8 mouse cellular contexts compared by ENCODE assay signal in genomic region chr19:7420108-7420507, GRCm38 (mm10). TPM values are rescaled to one million over a fixed set of nuclear protein-coding genes. Genes with fewer than 3 reads are reported as not detected.
DNase-seq lines count a peak whose midpoint lies in the region; ATAC-seq lines count a peak whose summit lies in the region.

No protein-coding gene starts in this region.

- no peak overlapping the region; the same call in 1 of the 2 replicates for H3K4me2 ChIP-seq in intestine, embryonic 16.5 days (ENCODE audit: low read depth, low read length)
- H3K4me2 ChIP-seq in stomach, embryonic 15.5 days, result peak overlapping the region; percentile 71; the same call in 1 of the 2 replicates

- 62% methylated on average over 12 of the region's 12 CpGs for WGBS in intestine, embryonic 16.5 days
- WGBS in stomach, embryonic 15.5 days, result 62% methylated on average over 12 of the region's 12 CpGs

- peak; percentile 94 for DNase-seq in heart, adult 11 months
- no peak for DNase-seq in heart, adult 18-20 months
- DNase-seq in right cerebral cortex, postnatal 4 days, result peak; percentile 15
- no peak for DNase-seq in right cerebral cortex, postnatal 14 days
- no peak for DNase-seq in B cell, adult 2 months
- no peak for DNase-seq in kidney, postnatal 25 days

- no peak for ATAC-seq in intestine, embryonic 16.5 days
- no peak for ATAC-seq in stomach, embryonic 15.5 days (ENCODE audit: insufficient read depth, low FRiP score, low read depth)

- H3K4me3 ChIP-seq in intestine, embryonic 16.5 days (ENCODE audit: low read length), result no peak overlapping the region
- peak overlapping the region; percentile 84 for H3K4me3 ChIP-seq in stomach, embryonic 15.5 days (replicated peaks)

- H3K9ac ChIP-seq in intestine, embryonic 16.5 days (ENCODE audit: low read depth, low read length), result peak overlapping the region; percentile 36; the same call in 1 of the 2 replicates
- H3K9ac ChIP-seq in stomach, embryonic 15.5 days, result no peak overlapping the region

- H3K27me3 ChIP-seq in intestine, embryonic 16.5 days (replicated peaks; ENCODE audit: control insufficient read depth, insufficient read depth, low read length), result no peaks in the 10 kb centered on the region
- no peaks in the 10 kb centered on the region for H3K27me3 ChIP-seq in stomach, embryonic 15.5 days (replicated peaks)

- H3K27ac ChIP-seq in intestine, embryonic 16.5 days (ENCODE audit: low read length), result no peak overlapping the region
- no peak overlapping the region for H3K27ac ChIP-seq in stomach, embryonic 15.5 days

- peaks cover 10% of the 10 kb centered on the region for H3K36me3 ChIP-seq in intestine, embryonic 16.5 days (ENCODE audit: control insufficient read depth, insufficient read depth, low read length)
- H3K36me3 ChIP-seq in stomach, embryonic 15.5 days, result peaks cover 12% of the 10 kb centered on the region; the same call in 1 of the 2 replicates

- H3K4me1 ChIP-seq in intestine, embryonic 16.5 days (ENCODE audit: control insufficient read depth, insufficient read depth, low read length), result peaks cover 74% of the 10 kb centered on the region
- peaks cover 69% of the 10 kb centered on the region for H3K4me1 ChIP-seq in stomach, embryonic 15.5 days

- H3K9me3 ChIP-seq in intestine, embryonic 16.5 days (ENCODE audit: control insufficient read depth, low read length), result no peaks in the 10 kb centered on the region
- no peaks in the 10 kb centered on the region for H3K9me3 ChIP-seq in stomach, embryonic 15.5 days

RNA-seq across cellular contexts. Expression of gene 2700081O15Rik, which starts 2.7 kb away (rescaled TPM):
- 10 to 100 TPM; 11.5 to 11.8 TPM for total RNA-seq in heart, adult 18-20 months (2021)
- 3.1 and 3.2 TPM in 2 replicates for polyA plus RNA-seq in intestine, embryonic 16.5 days (2015; fragmentation: Nextera tagmentation; extraction: Ambion mirVana)
- 6.5 and 7.5 TPM in 2 replicates for polyA plus RNA-seq in stomach, embryonic 15.5 days (2015; fragmentation: Nextera tagmentation; extraction: Ambion mirVana)

RNA-seq across cellular contexts. Expression of gene Spindoc, which starts 37.3 kb away (rescaled TPM):
- total RNA-seq in heart, adult 18-20 months (2021), result 10 to 100 TPM; 12.9 to 14.9 TPM
- 17.4 and 18.2 TPM in 2 replicates for polyA plus RNA-seq in intestine, embryonic 16.5 days (2015; fragmentation: Nextera tagmentation; extraction: Ambion mirVana)
- polyA plus RNA-seq in stomach, embryonic 15.5 days (2015; fragmentation: Nextera tagmentation; extraction: Ambion mirVana), result 22.5 and 22.8 TPM in 2 replicates

Comparison
In these comparisons a context has a peak if more than half of its experiments do, and no peak if none do; other contexts are left out.
1. DNase-seq: peak in heart, adult 11 months (single experiment) and right cerebral cortex, postnatal 4 days (single experiment); none in heart, adult 18-20 months (0 of 2), right cerebral cortex, postnatal 14 days (single experiment), B cell, adult 2 months (0 of 2) and kidney, postnatal 25 days (0 of 2).